Mouse (Mus musculus) T-helper 1 cell (primary cell): Measurements from ENCODE around the gene Tmem183a.

Source experiments
- in situ Hi-C: fragments of 300-600 bp; cut with MboI, MseI; formaldehyde crosslinking; loops from one replicate; pipeline ENCODE4 v1.15.1; 2025; ENCODE audit warnings: high pct_unique_total_duplicates

Gene Tmem183a

DNA sequence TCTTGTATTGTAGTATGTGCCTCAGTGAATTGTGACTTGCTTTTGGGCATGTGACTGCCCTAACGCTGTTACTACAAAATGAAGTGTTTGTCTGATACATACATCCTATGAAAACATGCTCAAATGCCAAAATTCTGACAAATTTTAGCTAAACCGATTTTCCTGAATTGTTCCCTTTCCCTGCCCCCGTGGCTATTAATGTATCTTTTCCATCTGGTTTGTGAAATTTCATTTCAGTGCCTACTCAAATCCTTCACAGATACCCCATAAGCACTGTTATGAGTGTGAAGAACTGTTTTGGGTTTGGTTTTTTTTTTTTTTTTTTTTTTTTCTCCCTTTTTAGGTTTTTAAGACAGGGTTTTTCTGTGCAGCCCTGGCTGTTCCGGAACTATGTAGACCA lies 16.7 kb downstream of the Tmem183a start:
- in situ Hi-C loops, result no loop called here

DNA sequence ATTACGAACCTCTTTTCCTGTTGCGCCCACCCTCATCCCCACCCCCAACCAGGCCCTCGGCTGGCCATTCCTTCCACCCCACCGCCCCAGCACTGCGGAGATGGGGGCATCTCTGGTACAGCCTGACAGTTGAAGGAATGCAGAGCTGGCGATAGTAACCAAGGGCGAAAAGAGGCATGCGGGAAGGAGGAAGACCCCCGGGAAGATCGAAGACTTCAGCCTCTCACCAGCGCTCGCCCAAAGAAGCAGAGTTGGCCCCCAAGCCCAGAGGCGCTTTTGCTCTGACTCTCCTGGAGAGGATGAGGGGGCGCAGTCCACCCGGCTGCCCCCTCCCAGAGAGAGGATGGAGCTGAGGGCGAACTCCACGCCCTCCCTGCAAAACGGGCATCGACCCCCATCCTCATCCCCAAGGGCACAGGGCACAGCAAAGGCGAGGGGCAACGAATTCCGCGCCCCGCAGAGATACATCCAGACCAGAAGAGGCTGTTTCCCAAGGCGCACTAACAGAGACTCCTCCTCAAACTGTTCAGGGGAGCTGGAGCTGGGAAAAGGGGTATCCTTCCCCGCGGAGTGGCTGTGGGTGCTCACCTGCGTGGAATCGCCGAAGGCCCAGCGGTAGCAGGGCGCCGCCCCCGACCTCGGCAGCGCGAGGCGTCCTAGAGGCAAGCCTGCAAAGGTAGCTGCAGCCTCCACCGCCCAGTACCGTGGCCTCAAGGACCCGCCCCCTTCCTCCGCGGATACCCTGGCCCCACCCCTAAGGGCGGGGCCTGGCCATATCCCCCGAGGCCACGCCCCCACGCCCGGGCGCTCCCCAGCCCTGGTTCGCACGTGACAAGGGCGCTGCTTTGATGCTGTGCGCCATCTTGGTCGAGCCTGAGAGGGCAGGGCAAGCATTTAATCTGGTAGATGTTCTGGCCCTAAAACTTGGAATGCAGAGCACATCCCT lies 17.5 kb downstream of the Tmem183a start:
- in situ Hi-C loops, result no loop called here

DNA sequence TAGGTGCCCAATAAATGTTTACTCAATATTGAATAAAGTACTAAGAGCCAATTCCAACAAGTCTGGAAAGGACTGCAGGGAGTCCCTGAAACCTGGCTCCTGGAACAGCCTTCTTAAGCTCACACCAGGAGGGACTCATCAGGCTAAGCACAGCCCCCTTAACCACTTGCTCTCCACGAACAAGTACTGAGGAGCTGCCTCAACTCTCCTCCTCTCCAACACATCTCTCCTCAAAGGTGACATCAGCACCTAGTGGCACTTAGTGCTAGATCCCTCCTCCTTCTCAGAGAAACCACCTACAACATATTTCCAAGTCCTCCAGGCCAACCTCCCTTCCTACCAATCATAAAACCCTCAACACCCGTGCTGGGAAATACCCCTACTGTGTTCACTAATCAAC lies 18.2 kb downstream of the Tmem183a start:
- in situ Hi-C loops, result no loop called here

DNA sequence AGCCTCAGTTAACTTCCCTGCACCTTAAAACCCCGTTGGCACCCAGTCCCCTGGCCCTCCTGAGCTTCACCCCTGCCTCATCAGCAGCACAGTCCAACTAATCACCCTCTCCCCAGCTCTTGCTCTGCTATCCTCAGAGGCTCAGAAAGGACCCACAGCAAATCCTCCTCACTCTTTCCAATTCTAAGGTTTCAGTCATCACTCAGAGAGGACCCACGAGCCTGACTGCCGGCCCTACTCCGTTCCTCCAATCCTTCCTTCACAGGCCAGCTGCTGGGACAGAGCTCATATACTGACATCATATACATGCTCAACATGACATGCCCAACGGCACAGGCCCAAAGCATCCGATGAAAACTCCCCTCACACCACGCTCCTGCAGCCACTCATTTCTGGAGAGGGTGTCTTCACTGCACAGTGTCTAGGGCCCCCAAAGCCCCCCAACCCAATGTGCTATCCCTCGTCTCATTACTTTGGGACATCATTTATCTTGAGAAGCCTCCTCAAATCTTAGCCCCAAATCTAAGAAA lies 18.9 kb downstream of the Tmem183a start:
- in situ Hi-C loops, result no loop called here

DNA sequence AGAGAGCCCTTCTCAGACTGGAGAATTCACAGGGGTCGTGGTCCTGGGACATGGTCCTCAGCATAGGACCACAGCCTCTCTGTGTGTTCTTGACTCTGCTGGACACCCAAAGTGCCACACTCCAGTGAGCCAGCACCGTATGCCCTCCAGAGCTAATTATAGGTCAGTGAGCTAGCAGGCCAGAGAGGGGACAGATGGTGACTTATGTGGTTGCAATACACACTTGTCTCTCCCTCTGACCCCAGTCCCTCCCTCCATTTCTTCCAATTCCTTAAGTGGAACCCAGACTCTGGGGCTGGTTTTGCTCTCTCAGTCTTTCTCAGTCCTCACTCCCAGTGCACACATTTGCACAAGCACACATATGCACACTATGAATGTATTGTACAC lies 19.5 kb downstream of the Tmem183a start:
- in situ Hi-C loops, result no loop called here

DNA sequence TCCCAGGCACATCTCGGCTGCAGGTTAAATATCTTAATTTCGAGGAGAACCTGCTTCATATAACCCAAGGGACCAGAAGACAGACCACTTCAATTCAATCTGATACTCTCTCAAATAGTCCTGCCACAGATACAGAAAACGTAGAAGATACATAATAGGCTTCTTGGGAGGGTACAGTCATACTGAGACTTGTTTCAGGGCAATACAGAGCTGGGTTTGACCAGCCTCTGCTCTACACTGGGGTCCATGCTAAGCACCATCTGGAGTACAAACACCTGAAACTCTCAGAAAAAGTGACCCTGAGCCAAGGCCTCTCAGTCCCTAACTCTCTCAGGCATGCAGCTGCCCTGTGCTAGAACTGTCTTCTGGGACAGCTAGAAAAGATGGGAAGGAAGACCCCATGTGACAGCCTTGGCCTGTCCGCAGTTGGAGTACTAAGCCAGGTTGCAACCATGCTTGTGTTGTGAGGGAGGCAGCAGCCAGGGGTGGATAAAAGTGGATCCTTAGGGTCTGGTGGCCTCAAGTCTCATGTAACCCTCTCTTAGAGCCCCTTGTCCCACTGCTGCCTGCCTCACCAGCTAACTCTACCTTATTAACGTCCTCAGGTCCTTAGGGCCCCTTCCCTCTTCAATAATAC lies 20.0 kb downstream of the Tmem183a start:
- in situ Hi-C loops, result no loop called here

DNA sequence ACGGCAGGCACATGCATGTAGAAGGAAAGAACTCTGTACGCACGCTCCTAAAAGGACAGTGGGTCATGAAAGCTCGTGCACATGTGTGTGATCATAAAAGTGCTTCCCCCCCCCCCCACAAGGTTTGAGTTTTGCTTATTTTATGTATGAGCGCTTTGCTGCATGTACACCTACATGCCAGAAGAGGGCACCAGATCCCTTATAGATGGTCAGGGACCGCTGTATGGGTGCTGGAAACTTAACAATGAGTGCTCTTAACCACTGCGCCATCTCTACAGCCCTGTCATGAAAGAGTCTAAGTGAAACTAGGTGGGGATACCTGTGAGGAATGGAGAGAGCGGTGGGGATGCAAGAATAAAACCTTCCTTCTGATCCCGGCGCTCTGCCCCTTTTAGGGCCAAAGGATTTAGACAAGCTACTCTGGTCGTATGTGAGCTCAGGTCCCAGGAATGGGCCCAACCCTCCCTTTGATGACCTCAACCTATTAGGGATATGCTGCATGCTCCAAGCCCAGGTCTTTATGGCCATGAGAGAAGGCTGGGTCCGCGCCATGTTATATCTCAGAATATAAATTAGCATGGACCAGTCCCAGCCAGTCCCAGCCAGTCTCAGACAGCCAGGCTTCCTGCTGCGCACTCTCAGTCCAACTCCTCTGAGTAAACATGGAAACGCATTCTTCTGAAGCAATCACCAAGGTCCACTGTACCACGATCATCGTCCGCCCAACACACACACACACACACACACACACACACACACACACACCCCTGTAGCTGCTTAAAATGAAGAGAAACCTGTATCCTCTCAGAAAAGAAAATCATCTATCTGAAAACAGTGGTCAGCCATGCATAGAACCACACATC lies 21.8 kb downstream of the Tmem183a start:
- in situ Hi-C loops, result no loop called here

DNA sequence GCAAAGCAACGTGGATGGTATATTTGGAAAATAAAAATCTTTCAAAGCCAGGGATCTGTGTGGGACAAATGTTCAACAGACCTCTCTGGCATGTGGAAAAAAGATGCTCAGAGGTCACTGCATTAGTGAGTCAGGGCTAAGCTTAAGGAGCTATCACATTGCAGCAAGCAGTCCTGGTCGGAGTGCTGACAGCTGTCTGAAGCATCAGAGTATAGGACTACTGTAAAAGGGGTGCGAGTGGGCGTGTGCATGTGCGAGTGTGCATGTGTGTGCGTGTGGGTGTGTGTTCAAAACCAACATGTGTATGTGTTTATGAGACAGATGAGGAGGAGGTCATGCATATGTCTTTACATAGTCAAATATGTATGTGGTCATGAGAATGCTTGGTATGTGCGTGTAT lies 22.6 kb downstream of the Tmem183a start:
- in situ Hi-C loops, result no loop called here

DNA sequence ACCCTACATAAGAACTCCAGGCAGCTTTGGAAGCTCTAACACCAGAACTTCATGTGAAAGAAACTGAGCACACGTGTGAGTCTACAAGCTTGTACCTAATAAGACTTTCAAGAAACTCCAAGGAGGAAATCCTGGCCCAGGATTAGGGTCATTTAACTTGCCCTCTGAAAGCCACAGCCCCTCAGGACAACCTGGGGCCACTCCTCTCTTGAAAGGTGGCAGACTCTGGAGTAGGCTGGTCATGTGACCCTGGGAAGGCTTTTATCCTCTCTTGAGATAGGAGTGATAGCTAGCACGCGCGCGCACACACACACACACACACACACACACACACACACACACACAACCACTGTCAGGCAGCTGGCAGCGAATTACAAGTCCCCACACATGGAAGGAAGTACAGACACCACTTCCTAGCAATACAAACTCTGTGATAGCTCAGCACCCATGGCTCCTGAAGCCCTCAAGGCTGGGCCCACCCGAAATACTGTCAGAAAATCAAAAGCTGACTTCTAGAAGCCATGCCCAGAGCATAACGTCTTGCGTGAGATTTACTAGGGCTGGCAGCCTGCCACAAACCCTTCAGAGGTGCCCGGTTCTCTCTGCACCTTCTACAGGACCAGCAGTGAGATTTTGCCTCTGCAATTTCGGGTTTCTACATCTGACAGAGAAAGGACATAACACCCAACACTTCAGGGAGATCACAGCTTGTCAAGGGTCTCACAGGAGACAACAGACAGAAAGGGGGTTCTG lies 24.6 kb downstream of the Tmem183a start:
- in situ Hi-C loops, result no loop called here

DNA sequence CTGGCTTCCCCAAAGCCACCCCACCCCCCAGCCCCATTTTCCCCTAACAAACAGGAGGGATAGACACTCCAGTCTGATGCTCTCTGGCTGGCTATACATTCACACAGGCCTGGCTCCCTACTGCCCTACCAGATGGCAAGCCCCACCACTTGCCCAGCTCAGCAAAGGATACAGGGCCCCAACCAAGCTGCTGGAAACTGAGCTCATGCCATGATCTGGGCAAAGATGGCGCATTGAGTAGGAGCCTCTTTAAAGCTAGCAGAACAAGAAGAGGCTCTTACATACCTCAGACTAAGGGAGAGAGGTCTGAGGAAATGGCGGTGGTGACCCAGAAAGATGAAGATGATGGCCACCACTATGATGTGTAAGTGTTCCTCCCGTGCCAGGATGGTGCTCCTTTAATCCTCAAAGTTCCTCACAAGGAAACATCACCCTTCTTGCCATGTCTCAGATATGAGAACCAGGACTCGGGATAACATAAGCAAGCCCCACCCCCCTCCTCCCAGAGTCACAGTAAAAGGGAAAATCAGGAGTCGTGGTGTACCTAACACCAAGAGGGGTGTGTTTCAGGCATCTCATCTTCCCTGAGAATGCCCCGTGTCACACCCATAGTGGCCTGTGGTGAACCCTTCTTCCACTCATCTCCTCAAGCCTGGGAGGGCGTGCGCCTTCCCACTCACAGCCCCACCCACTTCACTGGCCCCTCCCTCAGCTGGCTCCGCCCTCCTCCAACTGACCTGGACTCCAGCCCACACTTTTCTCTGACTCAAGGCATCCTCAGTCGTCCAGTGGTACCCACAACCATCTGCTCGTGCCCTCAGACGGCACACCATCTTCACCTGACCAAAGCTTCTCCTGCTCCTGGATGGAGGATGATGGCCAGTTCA lies 25.6 kb downstream of the Tmem183a start:
- in situ Hi-C loops, result no loop called here

DNA sequence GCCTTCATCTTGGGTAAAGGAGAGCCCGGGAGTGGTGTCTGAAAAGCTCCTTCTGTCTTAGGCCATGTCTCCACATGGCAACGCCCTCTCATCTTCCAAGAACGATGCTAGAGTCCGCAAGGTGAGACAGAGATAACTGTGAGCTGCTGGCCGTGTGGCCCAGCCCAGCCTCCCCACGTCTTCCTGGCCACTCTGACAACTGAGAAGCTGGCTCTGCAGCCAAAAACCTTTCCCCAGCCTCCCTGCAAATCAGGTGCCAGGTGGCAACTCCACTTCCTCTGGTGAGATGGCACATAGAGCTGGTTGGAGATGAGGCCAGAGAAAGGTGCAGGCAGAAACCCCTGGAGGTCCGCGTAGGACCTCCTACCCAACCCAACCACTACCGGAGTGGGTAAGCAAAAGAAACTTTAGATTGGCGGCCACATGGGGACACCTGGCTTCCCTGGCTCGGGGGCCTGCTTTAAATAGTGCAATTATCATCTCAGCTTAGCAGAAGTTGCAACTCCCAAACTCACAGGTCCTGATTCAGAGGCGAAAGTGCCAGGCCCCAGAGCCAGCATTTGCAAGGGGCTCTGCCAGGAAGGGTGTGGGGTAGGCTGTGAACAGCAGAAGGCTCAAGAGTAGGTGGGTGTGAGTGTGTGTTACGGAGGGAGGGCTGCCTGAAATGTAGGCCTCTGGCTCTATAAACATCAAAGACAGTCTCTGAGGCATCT lies 26.4 kb downstream of the Tmem183a start:
- in situ Hi-C loops, result no loop called here

DNA sequence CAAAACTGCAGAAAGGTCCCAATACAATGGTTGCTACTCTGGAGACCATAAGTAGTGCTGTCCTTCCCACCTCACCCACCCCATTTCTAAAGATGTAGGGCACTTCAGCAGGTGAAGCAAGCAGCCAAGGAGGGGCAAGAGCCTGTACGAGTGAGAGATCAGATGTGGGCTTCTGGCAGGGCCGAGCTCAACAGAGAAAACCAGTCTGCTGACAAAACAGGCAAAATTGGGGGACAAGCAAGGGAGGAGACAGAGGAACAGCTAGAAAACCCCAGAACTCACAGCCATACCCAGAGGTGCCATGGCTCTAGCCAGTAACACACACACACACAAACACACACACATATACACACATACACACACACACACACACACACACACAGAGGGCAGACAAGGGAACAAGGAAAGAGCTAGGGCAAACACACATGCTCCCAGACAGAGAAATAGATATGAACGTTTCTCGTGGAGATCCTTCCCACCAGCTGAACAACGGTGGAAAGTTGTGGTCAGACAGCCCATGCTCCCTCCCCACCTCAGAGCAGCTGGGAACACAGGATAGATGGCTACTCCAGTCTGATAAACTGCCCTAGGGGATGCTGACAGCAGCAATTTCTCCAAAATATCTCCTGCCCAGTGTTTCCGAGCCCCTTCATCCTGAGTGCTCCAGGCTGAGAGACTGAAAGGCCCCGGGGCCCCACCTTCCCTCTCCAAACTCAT lies 27.5 kb downstream of the Tmem183a start:
- in situ Hi-C loops, result loop anchor here (5.0 kb wide), 1 partner anchor 182 kb away; no protein-coding TSS in a partner anchor

DNA sequence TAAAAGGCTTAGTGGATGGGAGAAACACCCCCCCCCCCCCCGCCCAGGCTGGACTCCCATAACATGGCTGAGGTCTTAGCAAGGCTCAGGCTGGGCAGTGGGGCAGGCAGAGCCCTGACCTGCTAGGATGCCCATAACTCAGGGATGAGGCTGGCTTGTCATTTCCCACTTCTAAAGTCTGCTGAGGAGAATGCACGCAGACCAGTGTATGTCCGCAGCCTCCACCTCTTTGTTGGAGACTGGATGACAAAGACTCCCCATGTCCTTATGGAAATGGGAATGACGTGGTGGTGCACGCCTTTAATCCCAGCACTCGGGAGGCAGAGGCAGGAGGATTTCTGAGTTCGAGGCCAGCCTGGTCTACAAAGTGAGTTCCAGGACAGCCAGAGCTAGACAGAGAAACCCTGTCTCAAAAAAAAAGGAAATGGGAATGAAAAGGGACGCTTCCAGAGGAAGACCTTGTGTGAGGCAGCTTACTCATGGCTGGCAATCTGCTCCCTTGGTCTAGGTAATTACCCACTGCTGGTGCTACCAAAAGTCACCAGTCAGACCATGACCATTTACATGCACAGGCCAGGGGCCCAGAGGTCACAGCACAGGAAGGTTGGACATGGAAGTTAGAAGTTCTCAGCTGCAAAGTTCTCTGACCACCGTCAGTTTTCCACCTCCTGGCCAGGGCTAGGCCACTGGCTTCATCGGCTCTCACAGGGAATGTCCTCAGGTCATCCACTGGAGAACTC lies 28.2 kb downstream of the Tmem183a start:
- in situ Hi-C loops, result loop anchor here (5.0 kb wide), 1 partner anchor 181 kb away; no protein-coding TSS in a partner anchor

DNA sequence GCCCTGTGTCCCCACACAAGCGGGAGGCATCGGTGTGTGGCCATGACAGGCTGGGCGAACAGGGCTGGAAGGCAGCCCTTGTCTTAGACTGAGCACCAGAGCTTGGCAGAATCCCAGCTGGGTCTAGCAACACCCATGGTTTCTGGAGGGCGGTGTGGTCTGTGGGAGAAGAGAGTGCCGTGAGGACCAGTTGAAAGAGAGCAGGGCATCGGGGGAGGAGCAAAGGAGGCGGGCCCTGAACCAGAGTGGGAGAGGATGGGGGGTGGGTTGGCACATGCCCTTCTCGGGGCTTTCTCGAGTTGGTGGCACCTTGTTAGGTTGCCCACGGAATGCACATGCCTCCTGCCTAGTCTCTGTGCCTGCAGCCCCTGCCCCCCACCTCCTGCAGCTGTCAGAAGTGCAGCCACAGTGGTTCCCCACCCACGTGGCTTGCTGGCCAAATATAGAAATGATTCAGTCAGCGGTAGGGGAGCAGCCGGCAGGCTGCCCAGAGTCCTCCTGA lies 29.0 kb downstream of the Tmem183a start, which contains the start of gene Ppfia4:
Gene Ppfia4 (minus strand): TSS at position 159 of the 502 bp plus-strand sequence.
- in situ Hi-C loops, result loop anchor here (5.0 kb wide), 1 partner anchor 181 kb away; no protein-coding TSS in a partner anchor

DNA sequence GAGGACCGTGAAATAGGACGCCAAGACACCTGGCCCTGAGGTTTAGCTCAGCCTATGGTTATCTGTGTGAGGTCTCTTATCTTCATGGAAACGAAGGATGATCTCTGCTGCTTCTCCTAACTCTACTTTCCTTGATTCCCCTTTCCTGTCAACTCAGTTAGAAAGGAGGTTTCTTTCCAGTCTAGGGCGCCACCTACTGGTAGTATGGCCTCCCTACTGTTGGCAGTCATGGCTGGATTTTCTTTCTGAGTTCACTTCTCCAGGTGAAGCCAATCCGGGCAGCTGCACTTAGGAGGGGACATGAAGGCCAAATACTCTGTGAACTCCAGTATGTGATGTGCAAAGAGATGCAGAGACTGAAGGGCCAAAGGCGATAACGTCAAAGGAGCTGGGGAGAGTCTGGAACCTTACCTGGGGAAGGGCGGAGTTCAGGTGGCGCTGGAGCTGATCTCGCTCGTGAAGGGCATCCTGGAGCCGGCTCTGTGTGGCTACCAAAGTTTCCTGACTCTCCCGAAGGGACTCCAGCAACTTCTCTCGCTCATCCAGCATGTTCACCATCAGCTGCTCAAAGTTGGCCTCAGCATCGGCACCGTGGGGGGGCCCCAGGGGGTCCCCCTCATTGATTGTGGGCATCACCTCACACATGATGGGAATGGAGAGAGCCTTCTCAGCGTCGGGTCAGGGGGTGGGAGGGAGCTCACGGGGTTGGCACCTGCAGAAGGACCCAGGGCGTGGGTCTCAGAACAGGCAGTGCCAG lies 29.7 kb downstream of the Tmem183a start:
- in situ Hi-C loops, result loop anchor here (5.0 kb wide), 1 partner anchor 180 kb away; no protein-coding TSS in a partner anchor

DNA sequence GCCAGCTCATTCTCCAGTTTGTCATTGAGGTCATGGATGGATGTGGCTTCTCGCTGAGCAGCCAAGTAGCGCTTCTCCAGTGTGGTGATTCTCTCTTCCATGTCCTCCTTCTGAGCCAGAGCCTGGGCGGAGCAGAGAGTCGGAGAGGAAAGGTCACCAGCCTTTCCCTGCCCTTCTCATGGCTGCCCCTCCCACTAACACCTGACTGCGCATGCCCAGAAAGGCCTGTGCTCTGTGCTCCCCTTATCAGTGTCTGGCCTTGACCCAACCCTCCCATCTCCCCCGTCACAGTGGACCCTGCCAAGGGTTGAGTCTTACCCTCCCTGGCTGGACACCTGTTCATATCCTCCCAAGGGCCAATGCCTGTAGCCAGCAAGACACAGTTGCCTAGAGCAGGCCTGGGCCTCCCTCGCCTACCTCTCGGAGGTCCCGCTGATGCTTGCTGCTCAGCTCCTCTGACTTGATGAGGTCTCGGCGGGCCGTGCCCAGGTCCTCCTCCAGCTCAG lies 34.9 kb downstream of the Tmem183a start:
- in situ Hi-C loops, result loop anchor here (10.0 kb wide), 1 partner anchor 282 kb away; no protein-coding TSS in a partner anchor
